Mouse (Mus musculus): ENCODE results near the gene Bcat1. TPM values are rescaled to one million over a fixed set of nuclear protein-coding genes. Genes with fewer than 3 reads are reported as not detected.

Bcat1 gene
- polyA plus RNA-seq, 1 experiment from 2014 or later: 102 TPM

DNA sequence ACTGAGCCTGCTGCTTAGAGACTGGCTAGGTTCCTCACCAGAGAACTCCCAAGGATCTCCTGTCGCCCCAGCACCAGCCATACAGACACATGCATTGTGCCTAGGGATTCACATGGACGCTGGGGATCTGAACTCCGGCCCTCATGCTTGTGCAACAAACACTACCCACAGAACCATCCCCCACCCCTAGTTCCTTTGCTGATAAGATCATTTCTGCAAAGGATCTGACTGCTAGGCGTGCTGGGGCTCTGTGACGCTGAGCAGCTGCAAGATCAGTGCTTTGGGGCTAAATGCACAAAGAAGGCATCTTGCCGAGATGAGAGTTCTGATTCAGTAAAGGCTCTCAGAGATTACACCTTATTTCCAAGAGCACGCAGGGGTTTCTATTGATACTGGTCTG, 88.8 kb downstream of the Bcat1 start:
- 77% methylated on average over 7 of the region's 7 CpGs for WGBS
- Histone ChIP-seq H3K27ac (no peak overlapping the region), H3K27me3 (no peaks in the 10 kb centered on the region), H3K4me2 (no peak overlapping the region), H3K4me3 (no peak overlapping the region), H3K4me1 (no peaks in the 10 kb centered on the region), H3K9ac (no peak overlapping the region), H3K9me3 (replicated peaks) (no peaks in the 10 kb centered on the region), H3K36me3 (ENCODE audit: poor library complexity, severe bottlenecking) (no peaks in the 10 kb centered on the region)
- no peak for ATAC-seq

DNA sequence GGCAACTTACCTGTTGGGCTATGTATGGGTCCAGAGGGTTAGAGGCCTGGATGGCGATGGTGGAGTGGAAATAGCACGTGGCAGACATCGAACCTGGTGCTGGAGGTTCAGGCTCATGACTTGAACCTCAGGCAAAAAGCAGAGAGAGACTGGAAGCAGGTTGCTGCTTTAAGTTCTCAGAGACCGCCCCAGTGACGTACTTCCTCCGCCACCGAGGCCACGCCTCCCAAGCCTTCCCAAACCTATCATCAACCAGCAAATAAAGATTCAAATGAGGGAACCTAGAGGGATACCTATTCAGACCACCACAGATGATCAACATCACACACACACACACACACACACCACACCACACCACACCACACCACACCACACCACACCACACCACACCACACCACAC, 91.8 kb downstream of the Bcat1 start:
- Histone ChIP-seq H3K9me3 (replicated peaks) (no peaks in the 10 kb centered on the region), H3K9ac (no peak overlapping the region), H3K27me3 (no peaks in the 10 kb centered on the region), H3K36me3 (ENCODE audit: poor library complexity, severe bottlenecking) (no peaks in the 10 kb centered on the region), H3K4me2 (no peak overlapping the region), H3K4me1 (no peaks in the 10 kb centered on the region), H3K27ac (no peak overlapping the region), H3K4me3 (no peak overlapping the region)
- WGBS: 95% methylated on average over 8 of the region's 8 CpGs
- no peak for ATAC-seq

DNA sequence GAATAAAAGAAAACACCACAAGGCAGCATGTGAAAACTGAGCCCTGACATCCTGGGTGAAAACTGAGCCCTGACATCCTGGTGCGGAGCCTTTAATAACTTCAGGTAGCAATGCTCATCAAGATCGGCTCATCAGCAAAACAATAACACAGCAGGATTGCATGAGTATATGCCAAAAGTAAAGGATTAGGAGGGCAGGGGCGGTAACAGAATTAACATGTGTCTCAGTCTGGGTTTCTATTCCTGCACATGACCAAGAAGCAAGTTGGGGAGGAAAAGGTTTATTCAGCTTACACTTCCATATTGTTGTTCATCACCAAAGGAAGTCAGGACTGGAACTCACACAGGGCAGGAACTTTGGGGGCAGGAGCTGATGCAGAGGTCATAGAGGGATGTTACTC, 93.9 kb downstream of the Bcat1 start:
- Histone ChIP-seq H3K9ac (no peak overlapping the region), H3K9me3 (replicated peaks) (no peaks in the 10 kb centered on the region), H3K27ac (no peak overlapping the region), H3K27me3 (no peaks in the 10 kb centered on the region), H3K4me1 (no peaks in the 10 kb centered on the region), H3K4me2 (no peak overlapping the region), H3K36me3 (ENCODE audit: poor library complexity, severe bottlenecking) (no peaks in the 10 kb centered on the region), H3K4me3 (no peak overlapping the region)
- no peak for ATAC-seq
- 65% methylated on average over 3 of the region's 3 CpGs for WGBS

DNA sequence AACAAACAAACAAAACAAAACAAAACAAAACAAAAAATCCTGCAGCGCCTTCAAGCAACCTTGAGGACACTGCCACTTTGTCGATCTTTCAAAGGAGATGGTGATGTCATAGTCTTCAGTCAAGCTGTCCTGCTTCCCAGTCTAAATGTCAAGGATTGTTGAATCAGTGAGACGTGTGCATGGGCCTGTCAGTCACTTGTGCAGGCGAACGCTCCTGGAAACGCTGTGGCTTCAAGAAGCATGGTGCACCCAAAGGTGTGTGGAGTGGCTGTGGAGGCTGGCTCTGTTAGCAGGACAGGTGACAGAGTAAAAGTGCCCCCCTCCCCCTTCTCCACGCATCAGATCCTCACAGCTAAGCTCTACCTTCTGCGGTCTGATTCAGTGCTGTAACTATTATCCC, 103.6 kb downstream of the Bcat1 start:
- no peaks in the 10 kb centered on the region for H3K36me3 ChIP-seq (ENCODE audit: poor library complexity, severe bottlenecking)
- no peaks in the 10 kb centered on the region for H3K9me3 ChIP-seq (replicated peaks)
- H3K4me2 ChIP-seq: no peak overlapping the region
- 78% methylated on average over 8 of the region's 8 CpGs for WGBS
- H3K4me1 ChIP-seq: no peaks in the 10 kb centered on the region
- no peak overlapping the region for H3K27ac ChIP-seq
- no peak overlapping the region for H3K9ac ChIP-seq
- no peak overlapping the region for H3K4me3 ChIP-seq
- no peaks in the 10 kb centered on the region for H3K27me3 ChIP-seq
- ATAC-seq: no peak

DNA sequence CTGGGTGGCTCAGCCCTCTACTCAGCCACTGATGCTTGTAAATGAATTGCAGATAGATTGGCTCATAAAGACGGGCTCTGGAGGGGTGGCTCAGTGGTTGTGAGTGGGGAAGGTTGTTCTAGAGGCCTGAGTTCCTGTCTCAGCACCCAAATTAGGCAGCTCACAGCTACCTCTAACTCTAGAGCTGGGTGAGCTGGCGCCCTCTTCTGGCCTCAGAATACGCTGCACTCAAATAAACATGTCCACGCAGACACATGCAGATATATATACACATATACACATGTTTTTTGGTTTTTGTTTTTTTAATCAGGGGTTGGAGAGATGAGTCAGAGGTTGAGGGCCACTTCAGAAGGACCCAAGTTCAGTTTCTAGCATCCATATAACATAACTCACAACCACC, 105.1 kb downstream of the Bcat1 start:
- Histone ChIP-seq H3K4me2 (no peak overlapping the region), H3K9me3 (replicated peaks) (no peaks in the 10 kb centered on the region), H3K27ac (no peak overlapping the region), H3K27me3 (no peaks in the 10 kb centered on the region), H3K4me1 (no peaks in the 10 kb centered on the region), H3K36me3 (ENCODE audit: poor library complexity, severe bottlenecking) (no peaks in the 10 kb centered on the region), H3K9ac (no peak overlapping the region), H3K4me3 (no peak overlapping the region)
- WGBS: 84% methylated on average over 4 of the region's 4 CpGs
- ATAC-seq: no peak

DNA sequence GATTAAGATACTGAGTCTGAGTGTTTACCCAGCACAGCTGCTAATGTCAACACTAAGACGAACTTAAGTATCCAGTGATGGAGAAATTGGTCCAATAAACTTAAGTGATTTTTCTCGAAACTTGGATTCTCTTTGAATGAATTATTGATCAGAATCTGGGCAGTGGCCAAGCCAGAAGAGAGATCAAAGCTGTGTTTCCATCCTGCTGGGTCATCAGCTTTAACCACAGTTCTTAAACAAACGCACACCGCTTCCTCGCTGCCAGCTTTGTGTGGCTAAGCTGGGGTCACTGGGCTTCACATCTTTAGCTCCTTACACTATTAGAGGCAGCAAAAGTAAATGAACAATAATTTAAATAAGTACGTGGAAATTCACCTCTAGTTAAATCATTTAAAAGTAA, 108.4 kb downstream of the Bcat1 start:
- Histone ChIP-seq H3K4me1 (no peaks in the 10 kb centered on the region), H3K36me3 (ENCODE audit: poor library complexity, severe bottlenecking) (no peaks in the 10 kb centered on the region), H3K4me3 (no peak overlapping the region), H3K9ac (no peak overlapping the region), H3K9me3 (replicated peaks) (no peaks in the 10 kb centered on the region), H3K27me3 (no peaks in the 10 kb centered on the region), H3K4me2 (no peak overlapping the region), H3K27ac (no peak overlapping the region)
- no peak for ATAC-seq
- WGBS: 58% methylated on average over 6 of the region's 6 CpGs

DNA sequence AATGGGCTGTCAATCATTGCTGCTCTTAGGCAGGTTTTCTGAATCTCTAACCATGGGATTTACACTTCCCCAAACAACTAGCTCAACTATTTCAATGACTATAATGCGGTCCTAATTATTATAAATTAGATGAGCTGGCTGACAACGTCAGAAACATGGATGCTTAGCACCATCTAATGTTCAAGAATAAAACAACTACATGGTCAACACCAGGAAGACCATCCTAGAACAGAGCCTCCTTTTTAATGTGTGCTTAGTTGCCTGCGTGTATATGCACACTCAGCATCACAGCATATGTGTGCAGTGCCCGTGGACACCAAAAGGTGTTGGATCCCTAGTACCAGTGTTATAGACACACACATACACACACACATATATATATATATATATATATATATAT, 111.8 kb downstream of the Bcat1 start:
- Histone ChIP-seq H3K27ac (no peak overlapping the region), H3K36me3 (ENCODE audit: poor library complexity, severe bottlenecking) (no peaks in the 10 kb centered on the region), H3K27me3 (no peaks in the 10 kb centered on the region), H3K9ac (no peak overlapping the region), H3K9me3 (replicated peaks) (no peaks in the 10 kb centered on the region), H3K4me1 (no peaks in the 10 kb centered on the region), H3K4me3 (no peak overlapping the region), H3K4me2 (no peak overlapping the region)
- WGBS: 70% methylated on average over 4 of the region's 4 CpGs
- peak; percentile 34; the same call in 1 of the 2 replicates for ATAC-seq

DNA sequence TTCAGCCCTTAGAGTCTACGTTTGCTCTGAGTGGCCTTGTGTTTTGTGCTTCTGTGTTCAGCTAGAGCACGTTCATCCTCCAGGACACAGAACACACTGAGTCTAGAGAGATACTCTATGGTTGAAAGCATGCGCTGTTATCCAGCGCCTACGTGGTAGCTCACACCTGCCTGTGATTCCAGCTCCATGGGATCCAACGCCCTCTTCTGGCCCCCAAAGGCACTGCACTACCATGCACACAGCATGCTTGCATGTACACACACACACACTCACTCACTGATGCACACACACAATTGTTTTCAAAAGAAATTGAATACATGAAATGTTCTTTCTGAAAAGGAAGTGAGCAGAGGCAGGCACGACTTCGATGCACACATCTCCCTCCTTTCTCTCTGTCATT, 112.8 kb downstream of the Bcat1 start:
- H3K4me2 ChIP-seq: no peak overlapping the region
- no peaks in the 10 kb centered on the region for H3K4me1 ChIP-seq
- no peak overlapping the region for H3K4me3 ChIP-seq
- no peaks in the 10 kb centered on the region for H3K36me3 ChIP-seq (ENCODE audit: poor library complexity, severe bottlenecking)
- no peaks in the 10 kb centered on the region; the same call in 1 of the 2 replicates for H3K9me3 ChIP-seq (replicated peaks)
- no peaks in the 10 kb centered on the region for H3K27me3 ChIP-seq
- no peak overlapping the region for H3K9ac ChIP-seq
- no peak for ATAC-seq
- H3K27ac ChIP-seq: no peak overlapping the region
- WGBS: 90% methylated on average over 8 of the region's 8 CpGs

DNA sequence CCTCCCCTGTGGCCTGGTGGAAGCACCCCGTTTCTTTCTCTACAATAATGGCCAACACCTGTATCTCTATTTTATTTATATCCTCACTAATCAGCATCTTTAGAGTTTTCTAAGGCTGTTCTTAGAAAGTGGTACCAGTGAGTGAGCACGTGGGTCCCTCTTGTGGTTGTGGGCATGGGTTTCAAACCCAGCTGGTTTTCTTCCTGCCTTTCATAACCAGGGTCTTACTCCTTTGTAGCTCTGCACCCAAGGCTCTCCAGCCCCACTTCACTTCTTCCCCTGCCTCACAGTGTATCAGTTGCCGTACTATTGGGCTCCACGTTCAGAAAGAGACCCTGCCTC, 114.0 kb downstream of the Bcat1 start:
- Histone ChIP-seq H3K9ac (no peak overlapping the region), H3K4me3 (no peak overlapping the region), H3K36me3 (ENCODE audit: poor library complexity, severe bottlenecking) (no peaks in the 10 kb centered on the region), H3K27me3 (no peaks in the 10 kb centered on the region), H3K4me2 (no peak overlapping the region), H3K27ac (no peak overlapping the region), H3K9me3 (replicated peaks) (no peaks in the 10 kb centered on the region; the same call in 1 of the 2 replicates), H3K4me1 (no peaks in the 10 kb centered on the region)
- WGBS: 65% methylated on average over 4 of the region's 4 CpGs
- ATAC-seq: peak; percentile 9

DNA sequence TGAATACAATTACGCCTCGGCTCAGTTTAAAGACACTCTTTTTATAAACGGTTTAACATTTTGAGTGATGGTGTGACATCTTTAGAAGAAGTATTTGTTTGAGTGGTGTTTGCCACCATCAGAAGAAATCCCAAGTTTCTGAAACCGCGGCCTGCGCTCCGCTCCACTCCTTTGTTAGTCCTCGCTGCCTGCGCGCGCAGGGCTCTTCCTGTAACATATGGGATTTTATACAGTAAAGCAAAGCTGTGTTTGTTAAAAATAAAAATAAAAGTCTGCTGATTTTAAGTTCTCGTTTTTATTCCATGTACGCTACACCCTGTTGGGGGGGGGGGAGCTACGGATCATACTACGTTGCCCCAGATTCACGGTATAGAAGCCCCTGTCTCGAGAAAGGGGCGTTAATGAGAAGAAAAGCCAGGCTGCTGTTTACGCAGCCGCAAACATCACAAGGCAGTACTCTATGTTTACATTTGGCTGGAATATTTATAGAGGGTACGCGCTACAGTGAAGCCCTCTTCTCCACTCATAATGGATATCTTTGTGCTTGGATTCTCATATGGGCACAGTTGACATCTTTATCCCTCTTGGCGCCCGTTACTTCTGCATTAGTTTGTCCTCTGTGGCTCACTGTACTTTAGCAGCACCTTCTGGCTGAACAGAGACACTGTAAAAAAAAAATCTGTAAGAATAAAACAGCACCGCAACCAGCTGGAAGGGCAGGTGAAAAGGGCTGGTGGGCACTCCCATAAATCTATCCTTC, 114.6 kb downstream of the Bcat1 start:
- peak overlapping the region; percentile 29; the same call in 1 of the 2 replicates for H3K4me2 ChIP-seq

DNA sequence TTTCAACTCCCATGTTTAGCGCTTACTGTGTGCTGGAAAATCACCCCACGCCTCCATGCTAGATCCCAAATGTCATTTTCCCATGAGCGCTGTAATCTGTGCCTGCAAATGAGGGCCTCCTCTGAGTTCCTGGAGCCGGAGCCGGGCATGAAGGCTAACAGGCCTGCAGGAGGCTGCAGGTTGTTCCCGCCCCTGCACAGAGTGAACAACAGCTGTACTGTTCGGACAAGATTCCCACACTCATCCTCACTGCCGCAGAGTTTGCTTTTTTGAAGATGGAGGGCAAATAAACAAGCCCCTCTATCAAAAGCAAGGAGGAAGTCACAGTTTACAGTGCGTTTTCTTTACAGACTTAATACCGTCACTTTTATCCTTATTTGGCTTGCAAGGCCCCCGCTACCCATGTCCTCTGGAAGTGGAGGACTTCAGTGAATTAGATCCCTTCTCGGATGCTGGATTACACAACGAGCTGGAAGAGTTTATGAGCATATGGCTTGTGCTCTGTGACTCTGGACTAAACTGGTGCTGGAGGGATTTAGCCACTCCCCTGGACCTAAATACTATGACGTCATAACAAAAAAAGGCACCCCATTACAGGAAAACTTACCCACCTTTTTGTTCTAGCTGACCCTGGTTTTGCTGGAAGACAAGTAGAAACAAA, 120.0 kb downstream of the Bcat1 start:
- ATAC-seq: no peak
- H3K4me2 ChIP-seq: no peak overlapping the region
- H3K27ac ChIP-seq: no peak overlapping the region
- no peaks in the 10 kb centered on the region for H3K4me1 ChIP-seq
- H3K4me3 ChIP-seq: no peak overlapping the region
- H3K27me3 ChIP-seq: no peaks in the 10 kb centered on the region
- 63% methylated on average over 14 of the region's 14 CpGs for WGBS
- no peak overlapping the region for H3K9ac ChIP-seq
- H3K9me3 ChIP-seq (replicated peaks): no peaks in the 10 kb centered on the region; the same call in 1 of the 2 replicates
- no peaks in the 10 kb centered on the region for H3K36me3 ChIP-seq (ENCODE audit: poor library complexity, severe bottlenecking)

More for the DNA sequence above, 114.6 kb downstream of the Bcat1 start:
- 72% methylated on average over 25 of the region's 25 CpGs for WGBS
- no peaks in the 10 kb centered on the region for H3K36me3 ChIP-seq (ENCODE audit: poor library complexity, severe bottlenecking)
- no peak overlapping the region for H3K27ac ChIP-seq
- no peaks in the 10 kb centered on the region for H3K4me1 ChIP-seq
- H3K9me3 ChIP-seq (replicated peaks): no peaks in the 10 kb centered on the region; the same call in 1 of the 2 replicates
- no peaks in the 10 kb centered on the region for H3K27me3 ChIP-seq
- peak; percentile 81 for ATAC-seq
- H3K4me3 ChIP-seq: no peak overlapping the region
- H3K9ac ChIP-seq: no peak overlapping the region

DNA sequence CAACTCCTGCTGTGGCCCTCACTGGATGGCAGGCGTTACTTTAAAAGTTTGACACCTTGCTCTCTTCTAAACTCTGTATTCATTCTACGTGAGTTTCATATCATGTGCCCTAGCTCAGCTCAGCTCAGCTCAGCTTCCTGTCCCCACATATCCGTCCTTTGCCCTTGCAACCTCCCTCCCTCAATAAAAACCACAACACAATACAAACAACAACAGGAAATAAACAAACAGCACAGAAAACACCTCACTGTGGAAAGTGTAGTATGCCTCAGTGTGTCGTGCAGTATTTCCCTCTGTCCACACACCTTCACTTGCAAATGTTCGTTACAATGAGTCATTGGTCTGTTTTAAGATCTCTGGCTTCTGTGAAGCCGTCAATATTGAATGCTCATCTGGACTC, 123.1 kb downstream of the Bcat1 start:
- Histone ChIP-seq H3K27me3 (no peaks in the 10 kb centered on the region), H3K4me2 (no peak overlapping the region), H3K4me3 (no peak overlapping the region), H3K4me1 (no peaks in the 10 kb centered on the region), H3K9ac (no peak overlapping the region), H3K36me3 (ENCODE audit: poor library complexity, severe bottlenecking) (no peaks in the 10 kb centered on the region), H3K27ac (no peak overlapping the region), H3K9me3 (replicated peaks) (no peaks in the 10 kb centered on the region)
- WGBS: 90% methylated on average over 6 of the region's 6 CpGs
- no peak for ATAC-seq
